Mouse (Mus musculus) duodenum, adult 2 months (tissue): ENCODE measurements around the gene Eci1. TPM values are rescaled to one million over a fixed set of nuclear protein-coding genes. Genes with fewer than 3 reads are reported as not detected.

Experiments used
- polyA plus RNA-seq: library from polyadenylated mRNA; depleted of rRNA; stranded (reverse); fragments of >200 nt; gene quantifications from 2 replicates; pipeline ENCODE4 v1.2.3, GENCODE M21; 2012; ENCODE audit warnings: low replicate concordance; rRNA removed

Eci1 gene
- 72.7 and 116 TPM in 2 replicates for polyA plus RNA-seq

DNA sequence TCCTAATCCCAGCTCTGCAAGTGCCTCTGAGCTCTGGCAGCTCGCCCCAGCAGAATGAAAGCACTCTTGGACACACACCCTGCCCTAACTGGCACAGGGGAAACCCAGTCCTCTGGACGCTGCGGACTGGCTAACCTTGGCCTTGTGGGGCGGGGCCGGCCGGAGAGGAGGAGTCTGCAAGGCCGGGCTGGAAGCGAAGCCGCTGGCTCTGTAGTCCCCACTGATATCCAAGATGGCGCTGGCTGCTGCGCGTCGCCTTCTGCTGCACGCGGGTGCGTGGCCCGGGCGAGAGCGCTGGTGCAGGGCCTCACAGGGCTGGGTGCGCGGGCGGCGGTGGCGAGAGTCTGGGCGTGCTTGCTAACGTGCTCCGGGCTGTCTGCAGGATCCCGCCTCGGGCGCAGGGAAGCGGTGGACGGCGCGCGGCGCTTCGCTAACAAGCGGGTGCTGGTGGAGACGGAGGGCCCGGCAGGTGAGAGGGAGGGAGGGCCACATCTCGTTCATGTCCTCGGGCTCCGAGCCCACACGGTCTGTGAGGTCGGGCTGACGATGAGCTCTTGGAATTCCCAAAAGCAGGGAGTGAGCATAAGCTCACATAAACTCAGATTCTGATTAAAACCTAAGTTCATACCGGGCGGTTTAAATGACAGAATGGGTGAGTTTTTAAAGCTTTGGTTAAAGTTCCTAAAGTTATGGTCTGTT lies at the start of gene Eci1:
TSS of gene Eci1 (plus strand) at position 171 of the 699 bp plus-strand sequence.

DNA sequence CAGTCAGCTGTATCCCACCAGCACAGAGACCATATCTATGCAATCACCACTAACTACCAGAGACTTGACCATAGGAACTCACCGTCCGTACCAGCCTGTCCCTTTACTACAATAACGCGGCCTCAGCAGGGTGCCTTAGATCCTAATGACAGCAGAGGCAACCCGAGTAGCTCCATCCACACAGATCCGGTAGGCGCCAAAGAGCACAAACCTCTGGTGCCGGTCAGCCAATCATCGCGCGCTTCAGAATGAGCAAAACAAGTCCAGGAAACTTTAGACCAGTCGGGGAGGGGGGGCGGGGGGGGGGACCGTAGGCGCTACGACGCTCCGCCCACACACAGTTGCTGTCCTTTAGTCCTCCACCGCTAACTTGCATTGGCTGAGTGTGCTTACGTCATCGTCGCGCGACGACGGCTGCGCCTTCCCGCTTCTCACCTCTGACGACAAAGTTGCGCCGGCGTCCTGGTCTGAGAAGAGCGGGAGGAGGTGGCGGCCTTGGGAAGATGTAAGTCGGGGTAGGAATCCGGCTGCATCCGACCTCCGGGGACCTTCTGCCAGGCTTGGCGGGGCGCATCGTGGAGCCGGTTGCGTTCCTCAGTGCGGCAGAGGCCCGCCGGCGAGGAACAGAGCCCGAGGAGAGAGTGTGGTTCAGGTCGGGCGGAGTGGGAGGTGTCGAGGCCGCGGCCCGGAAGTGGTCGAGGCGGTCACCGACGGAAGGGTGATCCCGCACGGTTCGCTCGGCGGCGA lies 12.0 kb upstream of the Eci1 start, which contains the start of gene Rnps1:
TSS of gene Rnps1 (plus strand) at position 336 of the 747 bp plus-strand sequence.

DNA sequence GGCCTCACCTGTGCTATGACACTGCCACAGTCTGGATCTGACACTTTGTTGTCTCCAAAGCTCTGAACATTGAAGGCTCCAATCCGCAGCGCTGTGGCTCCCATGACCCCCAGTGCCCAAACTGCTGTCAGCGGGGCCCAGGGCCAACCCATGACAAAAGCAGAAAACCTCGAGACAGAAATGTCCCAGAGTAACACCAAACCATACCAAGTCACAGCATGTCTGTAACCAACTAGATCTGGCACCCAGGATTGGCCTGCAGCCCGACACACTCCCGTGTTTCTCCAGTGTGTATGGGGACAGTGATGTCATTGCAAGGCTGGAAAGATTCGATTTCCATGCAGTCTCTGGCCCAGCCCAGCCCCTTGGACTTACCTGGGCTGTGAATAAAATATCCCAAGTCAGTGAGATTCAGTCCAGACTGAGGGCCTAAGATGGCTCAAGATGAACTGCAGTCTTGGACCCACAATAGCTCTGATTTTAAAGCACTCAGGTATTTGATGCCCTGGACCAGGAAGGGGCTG lies 16.3 kb downstream of the Eci1 start, which contains the start of gene Dnase1l2:
TSS of gene Dnase1l2 (minus strand) at position 474 of the 524 bp plus-strand sequence.

DNA sequence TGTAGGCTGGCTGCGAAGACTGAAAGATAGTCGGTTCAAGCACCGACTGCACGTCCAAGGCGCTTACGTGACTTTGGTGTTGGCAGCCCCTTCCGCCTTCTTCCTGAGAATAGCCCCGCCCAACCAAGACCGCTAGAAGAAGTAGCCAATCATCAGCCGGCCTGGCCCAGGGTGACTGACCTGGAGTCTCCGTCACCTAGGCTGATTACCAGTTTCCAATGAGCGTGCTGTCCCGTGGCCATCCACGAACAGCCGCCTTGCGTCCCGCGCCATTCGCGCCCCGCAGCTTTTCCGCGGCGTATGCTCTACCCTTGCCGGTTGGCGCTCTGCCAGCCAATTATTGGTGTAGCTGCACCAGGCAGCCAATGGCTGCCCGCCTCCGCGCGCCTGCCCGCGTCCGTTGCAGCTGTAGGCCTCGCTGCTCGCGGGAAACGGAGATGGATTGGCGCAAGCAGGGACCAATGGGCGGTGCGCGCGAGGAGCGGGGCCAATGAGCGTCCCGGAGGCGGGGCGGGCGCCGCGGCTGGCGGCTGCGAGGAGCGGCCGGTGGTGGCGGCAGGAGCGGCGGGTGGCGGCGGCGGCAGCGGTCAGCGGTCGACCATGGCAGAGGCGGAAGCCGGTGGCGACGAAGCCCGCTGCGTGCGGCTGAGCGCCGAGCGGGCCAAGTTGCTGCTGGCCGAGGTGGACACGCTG lies 43.6 kb downstream of the Eci1 start, which contains the start of the genes E4f1 and Pgp:
TSS of gene E4f1 (minus strand) at position 404 of the 693 bp plus-strand sequence.
TSS of gene Pgp (plus strand) at position 483 of the 693 bp plus-strand sequence.

DNA sequence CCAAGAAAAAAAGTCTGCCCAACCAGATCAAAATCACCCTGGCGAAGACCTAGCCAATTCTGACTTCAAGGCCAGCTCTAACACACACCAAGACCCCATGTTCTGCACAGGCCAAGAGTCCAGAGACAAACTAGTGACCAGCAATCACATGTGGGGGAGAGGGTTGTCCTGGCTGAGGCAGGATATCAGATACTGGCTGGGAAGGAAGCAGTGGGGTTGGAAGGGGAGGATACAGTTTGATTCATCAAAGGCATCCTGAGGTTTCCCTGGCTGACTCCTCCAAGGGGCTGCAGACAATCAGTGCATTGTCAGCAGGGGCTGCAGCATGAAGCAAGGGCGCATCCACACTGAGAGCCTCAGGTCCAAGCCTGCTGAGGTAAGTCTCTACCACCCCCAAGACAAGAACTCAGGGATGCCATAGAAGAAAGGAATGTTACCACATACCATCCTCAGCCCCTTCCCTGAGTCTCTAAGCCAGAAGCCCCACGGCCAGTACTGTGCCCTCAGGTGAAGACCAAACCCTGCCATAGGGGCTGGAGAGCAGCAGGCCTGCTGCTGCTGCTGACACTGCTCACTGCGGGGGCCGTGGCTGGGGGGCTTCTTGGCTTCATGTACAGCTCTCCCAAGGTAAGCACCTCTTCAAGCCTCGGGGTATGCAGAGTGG lies 47.3 kb downstream of the Eci1 start, which contains the start of gene Bricd5:
TSS of gene Bricd5 (plus strand) at position 273 of the 664 bp plus-strand sequence.

DNA sequence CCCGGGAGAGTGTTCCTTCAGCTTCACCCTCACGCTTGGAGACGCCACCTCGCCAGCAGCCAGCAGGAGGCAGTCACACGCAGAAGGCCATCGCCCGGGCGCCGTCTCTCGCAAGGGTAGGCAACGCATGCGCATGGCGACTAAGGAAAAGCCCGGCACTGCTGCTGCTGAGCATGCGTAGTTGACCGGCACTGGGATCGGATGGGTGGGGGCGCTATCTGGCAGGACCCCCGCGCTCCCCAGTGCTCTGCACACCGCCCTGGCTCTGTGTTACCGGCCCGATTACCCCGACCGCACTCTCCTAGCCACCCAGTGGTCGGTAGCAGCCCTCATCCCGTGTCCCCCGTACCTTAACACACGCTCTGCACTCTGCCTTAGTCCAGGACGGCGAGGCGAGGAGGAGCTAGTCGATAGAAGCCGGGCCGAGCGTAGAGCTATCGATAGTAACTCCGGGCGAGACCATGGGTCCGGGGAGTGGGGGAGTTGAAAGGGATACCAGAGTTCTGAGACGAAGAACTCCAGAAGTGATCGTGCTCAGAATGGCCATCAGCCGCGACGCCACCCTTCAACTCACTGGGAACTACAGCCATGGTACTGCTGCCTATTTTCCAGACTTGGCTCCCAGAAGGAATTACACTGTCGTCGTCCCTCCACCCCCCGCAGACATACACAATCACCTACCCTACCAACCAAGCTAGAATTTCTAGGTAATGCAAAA lies 52.4 kb downstream of the Eci1 start, which contains the start of gene Mlst8:
TSS of gene Mlst8 (minus strand) at position 416 of the 718 bp plus-strand sequence.

DNA sequence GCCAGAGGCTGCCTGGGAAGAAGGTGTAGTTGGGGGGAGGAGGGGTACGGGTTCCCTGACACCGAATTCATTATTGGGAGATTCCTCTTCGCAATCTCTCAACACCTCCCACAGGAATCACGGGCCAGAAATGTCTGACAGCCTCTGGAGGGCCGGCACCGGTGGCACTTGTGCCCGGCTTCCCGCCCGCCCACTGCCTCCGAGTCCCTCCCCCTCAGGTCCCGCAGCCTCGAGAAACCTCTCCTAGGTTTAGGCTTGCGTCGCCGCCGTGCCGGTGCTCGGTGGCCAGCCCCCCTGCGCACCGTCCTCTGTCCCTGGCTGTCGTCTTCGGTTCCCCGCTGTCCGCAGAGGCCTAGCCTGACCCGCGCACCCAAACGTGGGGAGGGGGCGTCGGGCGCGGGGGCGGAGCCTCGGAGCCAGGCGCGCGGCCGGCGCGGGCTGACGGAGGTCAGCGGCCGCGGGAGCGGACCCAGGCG lies 61.8 kb downstream of the Eci1 start, which contains the start of gene Caskin1:
TSS of gene Caskin1 (plus strand) at position 416 of the 476 bp plus-strand sequence.

Other genes starting within 250 kb of the Eci1 start
- 13.4 and 31.3 TPM in 2 replicates for gene Tbc1d24, start 221.1 kb upstream of the Eci1 start, polyA plus RNA-seq
- 1.5 and 1.6 TPM in 2 replicates for gene Ntn3, start 217.1 kb upstream of the Eci1 start, polyA plus RNA-seq
- gene Tedc2, start 205.8 kb upstream of the Eci1 start, polyA plus RNA-seq, result 4.1 and 5.2 TPM in 2 replicates
- gene Ccnf, start 175.2 kb upstream of the Eci1 start, polyA plus RNA-seq, result 6.4 and 6.6 TPM in 2 replicates
- not detected in 2 replicates for gene Abca17, start 75.6 kb upstream of the Eci1 start, polyA plus RNA-seq
- gene Abca3, start 74.7 kb upstream of the Eci1 start, polyA plus RNA-seq, result 18.3 and 19.2 TPM in 2 replicates
- gene Rnps1, start 12.1 kb upstream of the Eci1 start, polyA plus RNA-seq, result 95.7 and 101 TPM in 2 replicates
- 2.5 and 3.1 TPM in 2 replicates for gene Dnase1l2, start 16.5 kb downstream of the Eci1 start, polyA plus RNA-seq
- 48.3 and 49.1 TPM in 2 replicates for gene E4f1, start 43.7 kb downstream of the Eci1 start, polyA plus RNA-seq
- 101 and 247 TPM in 2 replicates for gene Pgp, start 43.8 kb downstream of the Eci1 start, polyA plus RNA-seq
- 3.2 and 4.5 TPM in 2 replicates for gene Bricd5, start 47.2 kb downstream of the Eci1 start, polyA plus RNA-seq
- gene Mlst8, start 52.4 kb downstream of the Eci1 start, polyA plus RNA-seq, result 33.9 and 46.6 TPM in 2 replicates
- gene Caskin1, start 62.0 kb downstream of the Eci1 start, polyA plus RNA-seq, result 0.62 and 1.0 TPM in 2 replicates
- 119 and 120 TPM in 2 replicates for gene Traf7, start 101.3 kb downstream of the Eci1 start, polyA plus RNA-seq
- gene Rab26, start 107.6 kb downstream of the Eci1 start, polyA plus RNA-seq, result 0.20 and 1.8 TPM in 2 replicates
- gene Pkd1, start 123.2 kb downstream of the Eci1 start, polyA plus RNA-seq, result 21.0 and 30.2 TPM in 2 replicates
- 72.8 and 85.7 TPM in 2 replicates for gene Tsc2, start 206.0 kb downstream of the Eci1 start, polyA plus RNA-seq
- 4.7 and 4.9 TPM in 2 replicates for gene Nthl1, start 206.0 kb downstream of the Eci1 start, polyA plus RNA-seq
- gene Slc9a3r2, start 223.7 kb downstream of the Eci1 start, polyA plus RNA-seq, result 52.1 and 54.9 TPM in 2 replicates
- gene Npw, start 231.8 kb downstream of the Eci1 start, polyA plus RNA-seq, result 2.5 TPM in 1 of 2 replicates, not detected in the other
- 59.0 and 79.0 TPM in 2 replicates for gene Zfp598, start 243.0 kb downstream of the Eci1 start, polyA plus RNA-seq